11 mouse cellular contexts compared by ENCODE assay signal in genomic region chr15:69923280-69923679, GRCm38 (mm10).
A peak's percentile ranks its signal among the peaks of the same experiment; 100 is the strongest.
DNase-seq lines count a peak whose midpoint lies in the region; ATAC-seq and TF ChIP-seq lines count a peak whose summit lies in the region.
"Had no signal": no experiment of that assay in that cellular context is flagged by ENCODE, and none has a peak within 500 bp of the region (broad histone marks: within the 10 kb centered on the region; RNA-seq: fewer than 3 reads in every experiment).

No protein-coding gene starts in this region.

- TF ChIP-seq CTCF in brain, embryonic 14.5 days (IDR thresholded peaks at IDR 0.05; ENCODE audit: borderline replicate concordance, extremely low read depth, insufficient read depth, insufficient read length), result no peak
- no peak for TF ChIP-seq CTCF in hindbrain, postnatal 0 days (IDR thresholded peaks at IDR 0.05; ENCODE audit: low read depth)

- no peaks in the 10 kb centered on the region for H3K9me3 ChIP-seq in hindbrain, postnatal 0 days (ENCODE audit: low read length)
- H3K9me3 ChIP-seq in heart, embryonic 10.5 days, result no peaks in the 10 kb centered on the region
- H3K9me3 ChIP-seq: embryonic facial prominence, embryonic 15.5 days; liver, embryonic 15.5 days had no signal

- no peaks in the 10 kb centered on the region for H3K27me3 ChIP-seq in hindbrain, postnatal 0 days (ENCODE audit: insufficient read depth, low read length)
- no peaks in the 10 kb centered on the region for H3K27me3 ChIP-seq in heart, embryonic 10.5 days (ENCODE audit: insufficient read depth, poor library complexity, severe bottlenecking)
- H3K27me3 ChIP-seq: embryonic facial prominence, embryonic 15.5 days; liver, embryonic 15.5 days had no signal

- DNase-seq in layer of hippocampus, adult 11-12 months (ENCODE audit: low spot score), result peak; percentile 8
- no peak for DNase-seq in layer of hippocampus, adult 9-10 months (ENCODE audit: low spot score)
- peak; percentile 3 for DNase-seq in NIH3T3 (ENCODE audit: low read depth)
- peak; percentile 94 for DNase-seq in brain, embryonic 14.5 days (ENCODE audit: low read depth)
- DNase-seq in hindbrain, postnatal 0 days (ENCODE audit: low spot score), result peak; percentile 71
- no peak for DNase-seq in ovary, adult 18-20 months (ENCODE audit: low spot score)
- DNase-seq in heart, embryonic 10.5 days (ENCODE audit: low spot score), result no peak
- DNase-seq: heart, postnatal 4 days; kidney, postnatal 4 days had no signal

- H3K27ac ChIP-seq in hindbrain, postnatal 0 days, result no peak overlapping the region
- H3K27ac ChIP-seq in heart, embryonic 10.5 days, result no peak overlapping the region
- H3K27ac ChIP-seq: embryonic facial prominence, embryonic 15.5 days; liver, embryonic 15.5 days had no signal

- H3K4me1 ChIP-seq in hindbrain, postnatal 0 days (ENCODE audit: insufficient read depth, low read length), result no peaks in the 10 kb centered on the region
- H3K4me1 ChIP-seq in heart, embryonic 10.5 days, result no peaks in the 10 kb centered on the region
- H3K4me1 ChIP-seq: liver, embryonic 15.5 days had no signal

- TF ChIP-seq POLR2A in brain, embryonic 14.5 days (IDR thresholded peaks at IDR 0.05; ENCODE audit: borderline replicate concordance, extremely low read depth, insufficient read depth, insufficient read length, poor library complexity, severe bottlenecking), result no peak

- H3K4me3 ChIP-seq in hindbrain, postnatal 0 days (ENCODE audit: low read length), result no peak overlapping the region
- H3K4me3 ChIP-seq in heart, embryonic 10.5 days, result no peak overlapping the region
- H3K4me3 ChIP-seq: embryonic facial prominence, embryonic 15.5 days; liver, embryonic 15.5 days had no signal

- H3K9ac ChIP-seq in hindbrain, postnatal 0 days (replicated peaks; ENCODE audit: low read length), result no peak overlapping the region
- H3K9ac ChIP-seq: embryonic facial prominence, embryonic 15.5 days; liver, embryonic 15.5 days had no signal

- no peaks in the 10 kb centered on the region for H3K36me3 ChIP-seq in hindbrain, postnatal 0 days (ENCODE audit: insufficient read depth, low read length)
- no peaks in the 10 kb centered on the region for H3K36me3 ChIP-seq in heart, embryonic 10.5 days
- H3K36me3 ChIP-seq: embryonic facial prominence, embryonic 15.5 days; liver, embryonic 15.5 days had no signal

- no peak overlapping the region for H3K4me2 ChIP-seq in hindbrain, postnatal 0 days (ENCODE audit: low read depth, low read length)
- H3K4me2 ChIP-seq: embryonic facial prominence, embryonic 15.5 days; liver, embryonic 15.5 days had no signal

- peak; percentile 58; the same call in 1 of the 2 replicates for ATAC-seq in hindbrain, postnatal 0 days

- WGBS in hindbrain, postnatal 0 days, result 14% methylated on average over 2 of the region's 2 CpGs
- 54% methylated on average over 2 of the region's 2 CpGs for WGBS in heart, embryonic 10.5 days

Comparison
In these comparisons a context has a peak if more than half of its experiments do, and no peak if none do; other contexts are left out.
1. DNase-seq: peak in layer of hippocampus, adult 11-12 months (single experiment), NIH3T3 (single experiment), brain, embryonic 14.5 days (single experiment) and hindbrain, postnatal 0 days (single experiment); none in layer of hippocampus, adult 9-10 months (single experiment), ovary, adult 18-20 months (single experiment) and heart, embryonic 10.5 days (single experiment).